Mouse (Mus musculus) limb, embryonic 14.5 days (tissue): ENCODE results near the gene Tbx10. TPM values are rescaled to one million over a fixed set of nuclear protein-coding genes. Genes with fewer than 3 reads are reported as not detected.

Experiments
- ATAC-seq: fragments of 200-750 bp; cut with Nextera tagmentation; 2 replicates; pipeline ENCODE4 v1.8.0; 2017; ENCODE audit warnings: low read depth, moderate number of reproducible peaks, moderate TSS enrichment; ENCODE audit not compliant: low FRiP score
- DNase-seq: peaks from one replicate; pipeline ENCODE4 v3.0.0-alpha.2; 2015; ENCODE audit warnings: low spot score
- H3K27ac ChIP-seq: fragments of 300-500 bp; sonication (generic); replicated peaks from 2 replicates; pipeline ENCODE4 v1.5.1; 2014; ENCODE audit warnings: low read depth, mild to moderate bottlenecking, low read length, moderate library complexity, mixed read lengths
- H3K27me3 ChIP-seq: fragments of 300-500 bp; sonication (generic); 2 replicates; pipeline ENCODE4 v1.6.1; 2014; ENCODE audit warnings: low read length, mixed read lengths; ENCODE audit not compliant: control insufficient read depth, insufficient read depth
- H3K36me3 ChIP-seq: fragments of 300-500 bp; sonication (generic); 2 replicates; pipeline ENCODE4 v1.6.1; 2014; ENCODE audit warnings: mild to moderate bottlenecking, low read length, moderate library complexity, mixed read lengths; ENCODE audit not compliant: control insufficient read depth, insufficient read depth
- H3K4me1 ChIP-seq: fragments of 300-500 bp; sonication (generic); 2 replicates; pipeline ENCODE4 v1.6.1; 2014; ENCODE audit warnings: antibody characterized with exemption, low read length, mixed read lengths; ENCODE audit not compliant: control insufficient read depth, insufficient read depth
- H3K4me2 ChIP-seq: fragments of 300-500 bp; sonication (generic); replicated peaks from 2 replicates; pipeline ENCODE4 v1.6.1; 2014; ENCODE audit warnings: low read depth, mild to moderate bottlenecking, low read length, moderate library complexity; ENCODE audit not compliant: severe bottlenecking
- H3K4me3 ChIP-seq: fragments of 300-500 bp; sonication (generic); replicated peaks from 2 replicates; pipeline ENCODE4 v1.5.1; 2014; ENCODE audit warnings: low read length
- H3K9ac ChIP-seq: fragments of 300-500 bp; sonication (generic); 2 replicates; pipeline ENCODE4 v1.6.1; 2014; ENCODE audit warnings: mild to moderate bottlenecking, low read depth, low read length, moderate library complexity; ENCODE audit not compliant: severe bottlenecking
- H3K9me3 ChIP-seq: fragments of 300-500 bp; sonication (generic); 2 replicates; pipeline ENCODE4 v1.6.1; 2016; ENCODE audit warnings: low read length; ENCODE audit not compliant: control insufficient read depth
- POLR2A ChIP-seq: fragments of 200-500 bp; IDR thresholded peaks from 2 replicates; pipeline ENCODE4 v1.8.0; 2012; ENCODE audit warnings: inconsistent platforms, mild to moderate bottlenecking, moderate library complexity, borderline replicate concordance; ENCODE audit not compliant: insufficient read depth, insufficient read length; ENCODE audit errors: extremely low read depth
- WGBS: fragments of 180-500 bp; shearing (Covaris S2); extraction: QIAGEN DNeasy Blood & Tissue Kit; methylation state at CpG from one replicate; pipeline ENCODE4 v1.1.7; 2014; 5-methylcytosine and 5-hydroxymethylcytosine counted together
- polyA plus RNA-seq, 2 experiments: library from polyadenylated mRNA; depleted of rRNA in 1 of 2; stranded (reverse) in 1 of 2; unstranded in 1 of 2; fragments of >200 nt; fragmentation: Nextera tagmentation in 1 of 2; extraction: Ambion mirVana in 1 of 2; gene quantifications; 2 replicates each; pipeline versions ENCODE4 v1.2.1 to v1.2.3; 2012 to 2014

The Tbx10 gene
- polyA plus RNA-seq, 2 experiments: 0.08 to 0.28 TPM

DNA sequence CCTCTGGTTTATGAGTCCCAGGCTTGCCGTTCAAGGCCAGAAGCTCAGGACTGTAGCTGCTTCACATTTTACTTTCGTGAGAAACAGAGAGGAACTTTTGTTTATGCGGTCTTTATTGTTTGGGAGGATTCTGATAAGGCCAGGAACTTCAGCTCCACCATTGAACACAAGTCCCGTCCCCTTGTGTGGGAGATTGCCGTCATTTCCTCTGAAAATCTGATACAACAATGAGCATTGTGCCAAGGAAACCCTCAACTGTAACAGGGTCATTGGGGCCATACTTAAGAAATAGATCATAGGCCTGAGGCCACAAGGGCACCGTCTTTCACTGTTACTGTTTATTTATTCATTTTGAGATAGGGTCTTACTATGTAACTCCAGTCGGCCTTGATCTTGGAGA is 30.6 kb downstream of the Tbx10 start:
- 70% methylated on average over 7 of the region's 7 CpGs for WGBS
- H3K9me3 ChIP-seq: no peaks in the 10 kb centered on the region
- no peak overlapping the region for H3K4me3 ChIP-seq
- H3K27me3 ChIP-seq: no peaks in the 10 kb centered on the region
- no peak overlapping the region for H3K9ac ChIP-seq
- H3K4me1 ChIP-seq: 0 out of 2 replicates have a peak, but pooled peaks cover 2% of the 10 kb centered on the region
- no peak overlapping the region for H3K27ac ChIP-seq
- ATAC-seq: no peak
- no peak for TF ChIP-seq POLR2A
- DNase-seq: no peak
- H3K4me2 ChIP-seq: no peak overlapping the region
- H3K36me3 ChIP-seq: no peaks in the 10 kb centered on the region

DNA sequence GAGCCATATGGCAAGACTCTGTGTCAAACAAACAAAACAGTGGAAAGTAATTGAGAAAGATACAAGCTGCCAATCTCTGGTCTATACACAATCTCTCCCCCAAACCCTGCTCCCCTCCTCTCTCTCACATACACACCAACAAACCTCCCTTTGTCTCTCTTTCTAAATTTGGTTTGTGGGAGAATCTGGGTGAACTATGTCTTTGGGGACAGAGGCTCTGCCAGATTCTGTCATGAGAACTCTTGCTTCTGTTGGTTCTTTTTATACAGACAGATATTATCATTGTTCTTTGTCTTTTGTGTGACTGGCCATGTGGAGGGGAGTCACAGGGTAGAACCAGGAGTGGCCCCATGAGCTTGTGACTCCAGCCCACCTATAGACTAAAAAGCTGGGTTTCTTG is 35.0 kb downstream of the Tbx10 start:
- no peak overlapping the region for H3K9ac ChIP-seq
- no peaks in the 10 kb centered on the region for H3K36me3 ChIP-seq
- H3K27me3 ChIP-seq: no peaks in the 10 kb centered on the region
- H3K4me1 ChIP-seq: no peaks in the 10 kb centered on the region
- DNase-seq: no peak
- H3K4me2 ChIP-seq: no peak overlapping the region
- H3K27ac ChIP-seq: no peak overlapping the region
- no peaks in the 10 kb centered on the region for H3K9me3 ChIP-seq
- no peak overlapping the region for H3K4me3 ChIP-seq
- TF ChIP-seq POLR2A: no peak
- no peak for ATAC-seq

DNA sequence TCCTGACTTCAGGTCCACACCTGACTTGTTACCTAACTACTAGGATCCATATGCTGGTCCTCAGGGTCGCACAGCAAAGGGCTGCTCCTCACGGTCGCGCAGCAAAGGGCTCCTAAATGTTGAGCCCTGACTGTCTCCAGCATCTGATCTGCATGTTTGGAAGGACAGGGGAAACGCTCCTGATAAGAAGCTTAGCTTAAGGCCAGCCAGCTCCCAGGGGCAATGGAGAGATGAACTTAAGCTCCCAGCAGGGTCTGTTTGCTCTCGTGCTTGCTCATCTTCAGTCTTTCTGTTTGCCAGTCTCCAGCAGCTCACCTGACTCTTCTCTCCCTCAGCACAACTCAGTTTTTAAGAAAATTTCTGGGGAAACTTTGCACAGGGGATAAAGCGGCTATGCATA is 40.1 kb downstream of the Tbx10 start:
- Histone ChIP-seq H3K4me1 (no peaks in the 10 kb centered on the region), H3K27me3 (no peaks in the 10 kb centered on the region), H3K27ac (no peak overlapping the region), H3K4me2 (no peak overlapping the region), H3K9ac (no peak overlapping the region), H3K4me3 (no peak overlapping the region), H3K9me3 (no peaks in the 10 kb centered on the region), H3K36me3 (no peaks in the 10 kb centered on the region)
- ATAC-seq (no peak), DNase-seq (no peak)
- 70% methylated on average over 7 of the region's 7 CpGs for WGBS
- no peak for TF ChIP-seq POLR2A

- no peak for DNase-seq
- no peak overlapping the region for H3K9ac ChIP-seq
- no peak for TF ChIP-seq POLR2A
- ATAC-seq: no peak
- no peak overlapping the region for H3K4me3 ChIP-seq
- H3K36me3 ChIP-seq: no peaks in the 10 kb centered on the region
- 79% methylated on average over 3 of the region's 3 CpGs for WGBS
- no peaks in the 10 kb centered on the region for H3K27me3 ChIP-seq
- no peak overlapping the region for H3K27ac ChIP-seq
- H3K4me1 ChIP-seq: no peaks in the 10 kb centered on the region; the same call in 1 of the 2 replicates
- no peaks in the 10 kb centered on the region for H3K9me3 ChIP-seq
- no peak overlapping the region for H3K4me2 ChIP-seq
Observed at GRCm38 (mm10) chr19:4033298-4033697, 40.7 kb downstream of the Tbx10 start.

- TF ChIP-seq POLR2A: no peak
- no peaks in the 10 kb centered on the region for H3K27me3 ChIP-seq
- H3K36me3 ChIP-seq: no peaks in the 10 kb centered on the region
- DNase-seq (no peak), ATAC-seq (no peak)
- H3K4me1 ChIP-seq: no peaks in the 10 kb centered on the region; the same call in 1 of the 2 replicates
- no peak overlapping the region for H3K4me3 ChIP-seq
- 68% methylated on average over 5 of the region's 5 CpGs for WGBS
- no peak overlapping the region for H3K9ac ChIP-seq
- H3K4me2 ChIP-seq: no peak overlapping the region
- no peaks in the 10 kb centered on the region for H3K9me3 ChIP-seq
- no peak overlapping the region for H3K27ac ChIP-seq
Observed at GRCm38 (mm10) chr19:4033742-4034141, 41.2 kb downstream of the Tbx10 start.
